Mouse (Mus musculus) CD8-positive naive resting alpha-beta T cell, adult 2 months (primary cell): Measurements from ENCODE around the gene Btg1-ps1.
"Not testable (repeated sequence)": the region's sequence is repeated elsewhere in the genome, so short reads cannot be mapped to it uniquely, and the experiment has no call there.

ENCODE experiments used
- DNase-seq, 2 experiments: peaks; one replicate each; pipeline ENCODE4 v3.0.0; 2022; ENCODE audit warnings: low read depth in 2 of 2, low spot score in 2 of 2

Gene Btg1-ps1

DNA sequence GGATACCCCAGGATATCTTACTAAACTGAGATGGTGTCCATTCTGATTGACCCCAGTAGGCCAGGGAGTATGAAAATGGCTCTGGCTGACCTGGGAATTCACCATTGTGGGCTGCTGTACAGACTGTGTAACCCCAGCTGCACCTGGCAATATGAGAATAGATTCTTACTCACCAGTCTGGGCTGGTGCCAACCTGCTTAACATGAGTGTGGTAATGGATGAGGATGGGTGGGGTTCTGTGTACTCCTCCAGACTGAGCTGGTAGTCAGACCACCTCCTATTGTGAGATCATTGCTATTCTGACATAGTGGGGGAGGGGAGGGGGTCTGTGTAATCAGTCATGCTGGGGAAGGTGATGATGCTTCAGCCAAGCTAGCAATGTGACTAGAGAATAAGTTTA is at the start of gene Btg1-ps1:
Gene Btg1-ps1 (minus strand): TSS at position 219 of the 400 bp plus-strand sequence.
- not testable (repeated sequence) for DNase-seq

DNA sequence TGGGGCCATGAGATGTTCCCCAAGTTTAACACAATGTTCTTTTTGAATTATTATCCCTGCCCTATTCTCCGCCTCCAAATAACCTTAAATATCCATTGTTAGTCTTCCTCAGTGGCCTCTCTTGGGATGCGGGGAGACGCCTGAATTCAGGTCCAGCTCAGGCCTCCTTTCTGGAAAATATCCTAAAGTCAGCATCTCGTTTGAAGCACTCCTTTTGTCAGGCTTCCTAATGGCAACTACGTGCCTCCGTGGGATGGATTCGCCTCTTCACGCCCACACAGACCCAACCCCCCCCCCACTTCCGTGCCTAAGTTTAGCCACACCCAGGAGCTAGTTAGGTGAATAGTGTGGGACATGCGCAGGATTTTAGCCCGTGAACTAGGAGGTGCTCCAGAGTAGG is 47.6 kb upstream of the Btg1-ps1 start, which contains the start of gene Rhox10:
Gene Rhox10 (plus strand): TSS at position 301 of the 400 bp plus-strand sequence.
- no peak for DNase-seq

DNA sequence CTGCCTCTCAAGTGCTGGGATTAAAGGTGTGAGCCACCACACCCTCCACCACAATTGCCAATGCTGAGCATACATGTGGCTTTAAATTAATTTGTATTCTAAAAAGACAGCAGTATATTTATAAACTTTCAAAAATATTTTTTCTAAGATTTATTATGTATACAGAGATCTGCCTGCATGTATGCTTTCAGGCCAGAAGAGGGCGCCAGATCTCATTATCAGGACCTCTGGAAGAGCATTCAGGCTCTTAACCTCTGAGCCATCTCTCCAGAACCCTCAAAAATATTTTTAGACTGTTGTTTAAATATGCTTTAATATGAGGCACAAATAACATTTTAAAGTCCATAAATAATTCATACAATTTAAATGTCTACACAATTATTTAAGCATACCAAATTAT is 42.9 kb upstream of the Btg1-ps1 start:
- DNase-seq = no peak

DNA sequence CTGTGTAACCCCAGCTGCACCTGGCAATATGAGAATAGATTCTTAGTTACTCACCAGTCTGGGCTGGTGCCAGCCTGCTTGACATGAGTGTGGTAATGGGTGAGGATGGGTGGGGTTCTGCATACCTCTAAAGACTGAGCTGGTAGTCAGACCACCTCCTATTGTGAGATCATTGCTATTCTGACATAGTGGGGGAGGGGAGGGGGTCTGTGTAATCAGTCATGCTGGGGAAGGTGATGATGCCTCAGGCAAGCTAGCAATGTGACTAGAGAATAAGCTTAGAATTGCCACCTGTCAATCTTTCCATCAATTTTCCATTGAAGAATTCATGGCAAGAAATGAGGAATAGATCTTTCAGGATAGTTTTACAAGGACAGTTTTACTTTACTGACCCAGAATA is 24.4 kb upstream of the Btg1-ps1 start, which contains the start of gene Btg1-ps2:
Gene Btg1-ps2 (minus strand): TSS at position 101 of the 400 bp plus-strand sequence.
- not testable (repeated sequence) for DNase-seq

DNA sequence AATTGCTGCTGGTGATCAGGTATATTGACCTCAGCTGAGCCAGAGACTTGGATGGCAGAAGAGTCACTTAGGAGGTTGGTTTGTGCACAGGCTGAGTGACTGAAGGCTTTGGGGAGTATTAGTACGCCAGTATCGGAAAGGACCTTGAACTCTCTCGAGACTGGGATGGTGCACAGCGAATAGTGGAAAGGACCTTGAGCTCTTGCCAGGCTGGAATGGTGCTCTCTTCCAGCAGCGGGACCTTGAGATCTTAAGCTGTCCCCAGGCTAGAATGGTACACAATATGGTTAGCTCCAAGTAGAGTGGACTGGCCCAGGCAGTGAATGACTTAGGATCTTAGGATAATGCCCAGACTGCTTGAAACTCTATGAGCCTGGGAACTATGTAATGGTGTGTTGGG is 21.1 kb upstream of the Btg1-ps1 start:
- no peak for DNase-seq

DNA sequence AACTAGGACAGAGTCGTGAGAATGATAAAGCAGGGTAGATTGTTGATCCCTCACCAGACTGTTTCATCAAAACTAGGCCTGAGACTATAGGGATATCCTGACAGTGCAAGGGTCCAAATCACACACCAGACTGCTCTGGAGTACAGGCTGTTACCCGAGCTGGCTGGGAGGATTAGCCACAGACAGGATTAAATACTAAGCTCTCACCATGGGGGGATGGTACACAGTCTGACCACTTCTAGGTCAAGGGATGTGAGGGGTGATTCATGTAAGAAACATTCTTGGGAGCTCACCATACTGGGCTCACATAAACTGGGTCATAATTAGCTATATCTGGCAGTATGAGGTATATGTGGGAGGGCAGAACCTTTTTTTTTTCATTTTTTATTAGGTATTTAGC is 15.2 kb upstream of the Btg1-ps1 start:
- no peak for DNase-seq

DNA sequence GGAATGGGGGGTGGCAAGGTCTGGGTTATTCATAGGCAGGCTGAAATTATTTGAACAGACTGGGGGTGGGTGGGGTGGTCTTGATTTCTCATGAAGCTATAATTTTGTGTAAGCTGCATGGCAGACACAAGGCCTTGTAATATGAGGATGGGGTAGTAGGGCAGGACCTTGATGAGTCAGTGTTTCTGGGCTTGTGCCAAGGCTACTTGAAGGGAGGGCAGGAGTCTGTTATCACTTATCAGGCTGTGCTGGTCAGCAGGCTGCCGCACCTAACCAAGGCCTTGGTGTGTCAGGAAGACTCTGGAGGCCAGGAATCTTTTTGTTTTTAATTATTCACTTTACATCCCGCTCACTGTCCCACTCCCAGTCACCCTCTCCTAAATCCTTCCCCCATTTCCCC is 9.9 kb downstream of the Btg1-ps1 start:
- DNase-seq = no peak
